Mouse (Mus musculus): ENCODE results near the gene Gm32802. TPM values are rescaled to one million over a fixed set of nuclear protein-coding genes. Genes with fewer than 3 reads are reported as not detected.
A peak's percentile ranks its signal among the peaks of the same experiment; 100 is the strongest.
"Not testable (repeated sequence)": the region's sequence is repeated elsewhere in the genome, so short reads cannot be mapped to it uniquely, and the experiment has no call there.

Gene Gm32802
- total RNA-seq (2021): under 1 TPM; 0.65 to 0.67 TPM

DNA sequence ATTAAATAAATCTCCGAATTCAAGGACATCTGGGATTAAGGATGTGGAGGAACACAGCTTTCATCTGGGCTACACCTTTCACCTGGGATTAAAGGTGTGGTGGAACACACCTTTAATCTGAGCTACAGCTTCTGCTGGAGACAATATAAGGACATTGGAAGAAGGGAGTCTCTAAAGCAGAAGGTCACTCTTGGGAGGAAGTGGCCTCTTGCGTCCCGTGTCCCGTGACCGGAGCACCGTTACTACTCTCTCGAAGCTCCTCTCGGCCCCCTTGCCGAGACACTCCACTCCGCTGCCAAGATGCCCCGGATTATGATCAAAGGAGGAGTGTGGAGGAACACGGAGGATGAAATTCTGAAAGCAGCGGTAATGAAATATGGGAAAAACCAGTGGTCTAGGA lies at the start of gene Gm32802:
Gene Gm32802 (plus strand): TSS at position 301 of the 400 bp plus-strand sequence.
- intact Hi-C loops (cut with DNase I); DNase-seq: not testable (repeated sequence)

DNA sequence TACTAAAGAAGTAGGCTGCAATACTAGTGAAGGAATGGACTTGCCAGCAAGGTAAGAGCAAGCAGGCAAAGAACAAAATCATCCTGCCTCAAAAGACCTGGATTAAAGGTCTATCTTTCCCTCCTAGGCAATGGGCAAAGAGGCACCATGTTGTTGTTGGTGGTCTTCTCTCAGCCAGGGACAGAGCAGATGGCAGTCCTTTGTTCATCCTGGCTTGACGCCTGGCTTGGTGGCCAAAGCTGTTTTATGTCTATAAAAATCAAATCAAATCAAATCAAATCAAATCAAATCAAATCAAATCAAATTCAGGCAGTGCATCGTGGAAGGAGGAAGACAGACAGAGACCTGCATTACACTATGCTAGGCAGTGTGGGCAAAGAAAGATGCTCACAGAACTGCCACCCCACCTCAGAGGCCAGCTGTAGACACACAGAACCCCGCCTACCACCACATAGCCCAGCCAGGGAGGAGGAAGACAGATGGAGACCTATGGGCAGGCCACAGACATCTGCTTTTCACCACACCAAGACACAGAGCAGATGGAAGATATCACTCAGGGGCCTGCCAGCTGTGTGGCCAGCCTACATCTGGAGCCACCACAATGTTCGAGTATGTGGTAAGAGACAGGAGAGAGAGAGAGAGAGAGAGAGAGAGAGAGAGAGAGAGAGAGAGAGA lies 42.6 kb upstream of the Gm32802 start:
- DNase-seq; intact Hi-C loops (cut with DNase I): not testable (repeated sequence)

DNA sequence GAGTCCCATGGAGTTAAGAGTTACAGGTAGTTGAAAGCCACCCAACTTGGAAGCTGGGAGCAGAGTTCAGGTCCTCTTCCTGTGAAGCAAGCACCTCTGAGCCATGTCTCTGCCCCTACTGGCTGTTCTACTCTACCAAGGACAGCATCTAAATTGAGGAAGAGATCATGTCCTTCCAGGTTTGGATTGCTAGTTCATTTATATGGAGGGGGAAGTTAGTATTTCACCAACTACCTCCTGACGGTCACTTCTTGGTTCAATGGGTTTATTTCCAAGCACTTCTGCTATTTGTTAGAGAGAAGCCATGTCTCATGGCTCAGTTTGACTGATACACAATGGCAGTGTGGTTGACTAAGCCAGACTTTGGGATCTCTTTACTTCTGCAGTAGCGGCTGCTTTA lies 30.9 kb upstream of the Gm32802 start:
- DNase-seq; intact Hi-C loops (cut with DNase I): not testable (repeated sequence)

DNA sequence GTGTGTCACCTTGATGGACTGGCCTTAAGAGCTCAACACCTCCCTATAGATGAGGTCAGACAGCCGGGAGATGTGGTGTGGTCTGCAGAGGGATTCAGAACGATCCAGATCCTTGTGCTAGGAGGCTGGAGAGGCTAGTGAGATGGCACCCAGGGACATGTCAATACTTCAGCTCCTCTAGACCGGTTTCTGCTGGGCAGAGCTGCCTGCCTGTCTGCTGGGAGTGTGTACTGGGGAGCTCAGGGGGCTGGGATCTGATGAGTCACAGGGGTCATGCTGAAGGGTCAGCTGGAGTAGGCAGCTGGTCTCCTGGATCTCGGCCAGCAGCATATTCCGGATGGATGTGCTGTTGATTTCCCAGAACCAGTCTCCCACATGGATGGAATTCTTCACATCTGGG lies 25.9 kb upstream of the Gm32802 start:
- intact Hi-C loops (cut with DNase I); DNase-seq: not testable (repeated sequence)

DNA sequence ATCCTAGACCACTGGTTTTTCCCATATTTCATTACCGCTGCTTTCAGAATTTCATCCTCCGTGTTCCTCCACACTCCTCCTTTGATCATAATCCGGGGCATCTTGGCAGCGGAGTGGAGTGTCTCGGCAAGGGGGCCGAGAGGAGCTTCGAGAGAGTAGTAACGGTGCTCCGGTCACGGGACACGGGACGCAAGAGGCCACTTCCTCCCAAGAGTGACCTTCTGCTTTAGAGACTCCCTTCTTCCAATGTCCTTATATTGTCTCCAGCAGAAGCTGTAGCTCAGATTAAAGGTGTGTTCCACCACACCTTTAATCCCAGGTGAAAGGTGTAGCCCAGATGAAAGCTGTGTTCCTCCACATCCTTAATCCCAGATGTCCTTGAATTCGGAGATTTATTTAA lies 17.8 kb upstream of the Gm32802 start, which contains the start of gene Gm32717:
Gene Gm32717 (minus strand): TSS at position 101 of the 400 bp plus-strand sequence.
- DNase-seq; intact Hi-C loops (cut with DNase I): not testable (repeated sequence)

DNA sequence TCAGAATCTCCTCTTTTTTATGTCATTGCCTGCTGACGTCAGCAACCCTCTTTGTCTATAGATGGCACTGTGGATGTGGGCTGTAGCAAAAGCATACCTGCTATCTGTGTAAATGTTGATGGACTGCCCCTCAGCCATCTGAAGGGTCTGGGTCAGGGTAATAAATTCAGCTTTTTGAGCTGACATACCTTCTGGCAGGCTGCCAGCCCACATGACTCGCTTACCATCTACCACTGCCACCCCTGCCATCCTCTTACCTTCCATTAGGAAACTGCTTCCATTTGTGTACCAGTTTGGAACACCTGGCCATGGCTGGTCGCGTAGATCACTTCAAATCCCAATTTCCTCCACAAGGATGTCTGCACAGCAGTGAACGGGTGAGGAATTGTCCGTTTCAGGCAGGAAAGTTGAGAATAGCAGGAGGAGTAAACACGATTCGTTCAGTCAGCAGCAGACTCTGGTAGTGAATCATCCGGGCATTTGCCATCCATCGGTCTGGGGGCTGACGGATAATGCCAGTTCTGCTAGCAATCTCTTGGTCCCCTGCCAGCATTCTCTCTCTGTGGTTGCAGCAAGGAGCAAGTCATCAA lies 9.4 kb upstream of the Gm32802 start:
- DNase-seq; intact Hi-C loops (cut with DNase I): not testable (repeated sequence)

DNA sequence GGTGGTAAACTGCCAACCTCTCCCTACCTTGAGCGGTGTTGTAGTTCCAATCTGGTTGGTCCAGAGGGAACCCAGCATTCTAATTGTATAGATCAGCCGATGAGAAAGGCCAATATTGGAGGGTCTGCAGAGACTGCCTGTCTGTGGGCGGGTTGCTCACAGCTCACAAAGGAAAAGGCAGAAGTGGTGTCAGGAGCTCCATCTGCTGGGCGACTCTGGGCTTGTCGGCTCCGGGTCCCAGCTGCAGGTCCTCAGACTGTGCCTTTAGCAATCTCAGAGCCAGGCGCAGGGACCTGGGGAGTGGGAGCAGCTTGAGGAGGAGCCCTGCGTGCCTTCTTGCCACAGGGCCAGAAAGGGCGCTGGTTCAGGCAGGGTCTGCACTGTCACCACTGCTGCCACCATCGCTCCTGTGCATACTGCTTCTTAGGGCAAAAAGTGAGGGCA lies 7.6 kb upstream of the Gm32802 start:
- intact Hi-C loops (cut with DNase I): no loop called here
- peak in 1 of 2 experiments; percentile 17 for DNase-seq

DNA sequence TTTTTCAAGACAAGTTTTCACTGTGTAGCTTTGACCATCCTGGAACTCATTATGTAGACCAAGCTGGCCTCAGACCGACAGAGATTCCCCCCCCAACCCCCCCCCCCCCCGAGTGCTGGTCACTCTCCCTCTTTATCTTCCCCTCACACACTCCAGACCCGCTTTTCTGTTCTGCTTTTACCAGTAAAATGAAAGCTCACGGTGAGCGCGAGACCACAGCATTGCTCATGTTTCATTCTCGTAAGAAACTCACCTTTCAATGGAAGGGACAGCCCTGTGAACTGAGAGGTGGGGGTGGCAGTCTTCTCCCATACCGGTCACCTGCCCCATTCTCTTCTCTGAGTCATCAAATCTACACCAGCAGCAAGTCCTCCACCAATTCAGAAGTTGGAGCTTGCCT lies 10.3 kb downstream of the Gm32802 start:
- intact Hi-C loops (cut with DNase I); DNase-seq: not testable (repeated sequence)

DNA sequence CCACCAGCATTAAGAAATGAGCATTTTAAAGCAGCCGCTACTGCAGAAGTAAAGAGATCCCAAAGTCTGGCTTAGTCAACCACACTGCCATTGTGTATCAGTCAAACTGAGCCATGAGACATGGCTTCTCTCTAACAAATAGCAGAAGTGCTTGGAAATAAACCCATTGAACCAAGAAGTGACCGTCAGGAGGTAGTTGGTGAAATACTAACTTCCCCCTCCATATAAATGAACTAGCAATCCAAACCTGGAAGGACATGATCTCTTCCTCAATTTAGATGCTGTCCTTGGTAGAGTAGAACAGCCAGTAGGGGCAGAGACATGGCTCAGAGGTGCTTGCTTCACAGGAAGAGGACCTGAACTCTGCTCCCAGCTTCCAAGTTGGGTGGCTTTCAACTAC lies 12.9 kb downstream of the Gm32802 start:
- intact Hi-C loops (cut with DNase I); DNase-seq: not testable (repeated sequence)

DNA sequence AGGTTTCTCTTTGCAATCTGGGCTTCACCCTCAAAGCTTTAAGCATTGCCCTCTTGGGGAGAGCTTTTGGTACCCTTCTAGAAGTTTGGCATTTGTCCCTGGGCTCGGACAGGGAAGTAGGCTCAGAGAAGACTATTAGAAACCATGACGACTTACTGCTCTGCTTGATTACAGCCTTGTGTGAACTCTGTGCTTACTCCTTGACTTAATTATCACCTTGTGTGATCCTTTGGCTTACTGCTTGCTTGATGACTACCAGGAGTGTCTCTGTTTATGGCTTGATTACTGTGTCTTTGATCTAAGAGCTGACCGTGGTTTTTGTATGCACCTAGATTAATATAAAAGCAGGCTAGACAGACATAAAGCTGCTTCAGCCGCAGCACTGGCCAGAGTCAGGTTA lies 19.6 kb downstream of the Gm32802 start:
- intact Hi-C loops (cut with DNase I); DNase-seq: not testable (repeated sequence)

DNA sequence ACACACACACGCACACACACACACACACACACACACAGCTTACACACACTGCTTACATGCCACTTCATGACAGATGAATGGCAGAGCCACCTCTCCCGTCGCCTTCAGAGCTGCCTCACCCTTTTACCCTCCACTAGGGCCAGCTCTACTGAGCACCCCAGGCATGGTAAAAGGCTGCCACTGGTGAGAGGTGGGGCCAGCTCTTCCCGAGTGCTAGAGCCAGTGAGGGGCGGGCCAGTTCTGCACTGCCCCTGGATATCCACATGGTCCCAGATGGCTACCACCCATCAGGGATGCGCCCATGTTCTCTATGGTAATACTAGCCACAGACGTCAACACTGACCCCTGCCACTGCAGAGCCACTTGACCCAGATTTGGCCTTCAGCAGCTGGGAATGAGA lies 24.1 kb downstream of the Gm32802 start:
- DNase-seq; intact Hi-C loops (cut with DNase I): not testable (repeated sequence)

DNA sequence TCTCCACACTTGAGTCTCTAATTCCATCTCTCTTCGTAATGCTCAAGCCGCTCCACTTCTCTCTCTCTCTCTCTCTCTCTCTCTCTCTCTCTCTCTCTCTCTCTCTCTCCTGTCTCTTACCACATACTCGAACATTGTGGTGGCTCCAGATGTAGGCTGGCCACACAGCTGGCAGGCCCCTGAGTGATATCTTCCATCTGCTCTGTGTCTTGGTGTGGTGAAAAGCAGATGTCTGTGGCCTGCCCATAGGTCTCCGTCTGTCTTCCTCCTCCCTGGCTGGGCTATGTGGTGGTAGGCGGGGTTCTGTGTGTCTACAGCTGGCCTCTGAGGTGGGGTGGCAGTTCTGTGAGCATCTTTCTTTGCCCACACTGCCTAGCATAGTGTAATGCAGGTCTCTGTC lies 24.5 kb downstream of the Gm32802 start:
- intact Hi-C loops (cut with DNase I); DNase-seq: not testable (repeated sequence)

DNA sequence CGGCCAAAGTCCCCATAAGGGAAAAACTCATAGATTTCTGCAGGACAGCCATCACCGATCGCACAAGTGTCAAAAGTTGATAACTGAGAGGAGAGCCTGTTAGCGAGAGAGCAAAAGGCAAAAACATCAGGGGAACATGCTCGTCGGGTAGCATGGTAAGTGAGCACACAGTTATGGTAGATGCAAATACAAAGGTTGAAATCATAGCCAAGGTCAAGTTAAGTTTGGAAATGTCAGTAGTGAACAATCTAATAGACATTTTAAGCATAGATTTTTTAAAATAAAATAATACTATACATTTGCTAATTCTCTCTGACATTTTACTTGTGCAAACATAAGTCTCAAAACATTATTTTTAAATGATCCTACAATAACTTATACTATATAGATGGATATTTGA lies 36.5 kb downstream of the Gm32802 start, which contains the start of gene Iltifb:
Gene Iltifb (minus strand): TSS at position 101 of the 400 bp plus-strand sequence.
- intact Hi-C loops (cut with DNase I): no loop called here
- no peak for DNase-seq

DNA sequence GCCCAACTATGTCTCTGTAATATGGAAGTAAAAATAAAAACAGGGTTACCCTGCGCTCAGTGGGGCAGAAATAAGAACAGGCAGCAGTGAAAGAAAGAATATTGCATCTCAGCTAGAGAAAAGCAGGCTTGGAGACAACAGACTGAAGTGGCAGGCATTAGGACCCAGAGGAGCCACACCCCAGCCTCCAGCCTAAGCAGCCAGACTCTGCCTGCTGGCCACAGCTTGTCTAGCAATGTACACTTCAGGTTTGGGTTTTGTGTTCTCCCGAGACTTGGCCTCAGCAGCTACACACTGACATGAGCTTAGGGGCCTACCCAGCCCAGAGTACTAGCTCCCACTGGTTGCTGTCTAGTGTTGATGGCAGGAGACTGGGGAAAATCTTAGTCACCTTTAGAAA lies 43.6 kb downstream of the Gm32802 start:
- intact Hi-C loops (cut with DNase I); DNase-seq: not testable (repeated sequence)

Other genes starting within 250 kb of the Gm32802 start
- gene Mdm1, start 116.9 kb upstream of the Gm32802 start, total RNA-seq (2021): 1 to 10 TPM; 5.6 to 6.6 TPM
- not detected for gene Il22, start 53.7 kb upstream of the Gm32802 start, total RNA-seq (2021)
- gene Gm32717, start 17.9 kb upstream of the Gm32802 start, total RNA-seq (2021): under 1 TPM; 0.65 to 0.67 TPM
- not detected for gene Iltifb, start 36.4 kb downstream of the Gm32802 start, total RNA-seq (2021)
- not detected for gene Gm9040, start 68.3 kb downstream of the Gm32802 start, total RNA-seq (2021)
- not detected for gene Gm9044, start 73.7 kb downstream of the Gm32802 start, total RNA-seq (2021)
- gene Gm9045, start 79.1 kb downstream of the Gm32802 start, total RNA-seq (2021): not detected
- gene Gm9046, start 84.6 kb downstream of the Gm32802 start, total RNA-seq (2021): not detected
- not detected for gene Gm9048, start 90.0 kb downstream of the Gm32802 start, total RNA-seq (2021)
- gene Gm9049, start 95.4 kb downstream of the Gm32802 start, total RNA-seq (2021): not detected
- not detected for gene Ifng, start 182.4 kb downstream of the Gm32802 start, total RNA-seq (2021)

All from heart, postnatal 10 days (tissue).